Mouse (Mus musculus) cerebellum, adult 2 months (tissue): ENCODE results near the gene Olfr522. TPM values are rescaled to one million over a fixed set of nuclear protein-coding genes. Genes with fewer than 3 reads are reported as not detected.

ENCODE experiments used
- DNase-seq, 2 experiments: peaks; one replicate each; pipeline ENCODE4 v3.0.0; 2021
- H3K27ac ChIP-seq: fragments of 200-500 bp; 2 replicates; pipeline ENCODE4 v1.5.1; 2012; ENCODE audit warnings: low read length, control low read depth, inconsistent platforms; ENCODE audit not compliant: insufficient read depth
- H3K27me3 ChIP-seq: fragments of 200-500 bp; 2 replicates; pipeline ENCODE4 v1.6.1; 2012; ENCODE audit warnings: inconsistent platforms, mild to moderate bottlenecking, low read length, moderate library complexity; ENCODE audit not compliant: control insufficient read depth, insufficient read depth
- H3K4me1 ChIP-seq: fragments of 200-500 bp; 2 replicates; pipeline ENCODE4 v1.6.1; 2011; ENCODE audit warnings: low read length; ENCODE audit not compliant: control insufficient read depth, insufficient read depth
- H3K4me3 ChIP-seq: fragments of 200-500 bp; replicated peaks from 2 replicates; pipeline ENCODE3; 2011; ENCODE audit warnings: mild to moderate bottlenecking, low read depth, low read length, control low read depth; ENCODE audit not compliant: insufficient read depth
- CTCF ChIP-seq: fragments of 200-500 bp; IDR thresholded peaks from 2 replicates; pipeline ENCODE4 v1.5.1; 2011; ENCODE audit warnings: low read depth, mild to moderate bottlenecking, control low read depth, low read length, moderate library complexity, borderline replicate concordance; ENCODE audit not compliant: insufficient read depth
- POLR2A ChIP-seq: fragments of 200-500 bp; IDR thresholded peaks from 2 replicates; pipeline ENCODE4 v1.6.1; 2011; ENCODE audit warnings: low read length, control low read depth, borderline replicate concordance; ENCODE audit not compliant: insufficient read depth
- WGBS: fragments of 180-500 bp; shearing (Covaris S2); methylation state at CpG from one replicate; pipeline ENCODE4 v1.1.7; 2018; 5-methylcytosine and 5-hydroxymethylcytosine counted together
- polyA plus RNA-seq: library from polyadenylated mRNA; depleted of rRNA; stranded (reverse); fragments of >200 nt; gene quantifications from 2 replicates; pipeline ENCODE4 v1.2.3, GENCODE M21; 2012

Gene Olfr522
- polyA plus RNA-seq, 1 experiment: not detected

GRCm38 (mm10) chr7:140192851-140193250, 28.3 kb upstream of the Olfr522 start:
- WGBS: 78% methylated on average over 2 of the region's 2 CpGs
- H3K27ac ChIP-seq: no peak overlapping the region
- H3K27me3 ChIP-seq: no peaks in the 10 kb centered on the region
- DNase-seq: no peak
- H3K4me1 ChIP-seq: no peaks in the 10 kb centered on the region
- no peak for TF ChIP-seq POLR2A
- H3K4me3 ChIP-seq: no peak overlapping the region

DNA sequence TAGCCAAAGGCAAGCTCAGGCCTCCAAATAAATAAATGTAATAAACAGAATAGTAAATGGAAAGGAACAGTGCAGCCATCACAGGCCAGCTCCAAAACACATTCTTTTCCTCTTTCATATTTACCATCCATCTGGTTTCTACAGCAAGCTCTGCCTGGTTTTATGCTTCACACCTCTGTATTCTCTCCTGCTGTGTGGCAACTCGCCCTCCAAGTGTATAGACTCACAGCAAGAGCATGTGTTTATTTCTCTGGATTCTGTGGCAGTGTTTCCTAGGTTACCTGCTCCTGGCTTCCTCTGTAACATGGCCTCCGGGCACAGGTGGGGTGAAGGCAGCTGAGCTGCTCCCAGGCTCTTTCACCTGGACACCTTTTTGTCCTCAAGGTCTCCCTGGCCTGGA, 27.9 kb upstream of the Olfr522 start:
- WGBS: 50% methylated on average over 2 of the region's 2 CpGs
- DNase-seq: no peak
- Histone ChIP-seq H3K4me3 (no peak overlapping the region), H3K4me1 (no peaks in the 10 kb centered on the region), H3K27me3 (no peaks in the 10 kb centered on the region), H3K27ac (no peak overlapping the region)
- no peak for TF ChIP-seq CTCF
- no peak for TF ChIP-seq POLR2A

DNA sequence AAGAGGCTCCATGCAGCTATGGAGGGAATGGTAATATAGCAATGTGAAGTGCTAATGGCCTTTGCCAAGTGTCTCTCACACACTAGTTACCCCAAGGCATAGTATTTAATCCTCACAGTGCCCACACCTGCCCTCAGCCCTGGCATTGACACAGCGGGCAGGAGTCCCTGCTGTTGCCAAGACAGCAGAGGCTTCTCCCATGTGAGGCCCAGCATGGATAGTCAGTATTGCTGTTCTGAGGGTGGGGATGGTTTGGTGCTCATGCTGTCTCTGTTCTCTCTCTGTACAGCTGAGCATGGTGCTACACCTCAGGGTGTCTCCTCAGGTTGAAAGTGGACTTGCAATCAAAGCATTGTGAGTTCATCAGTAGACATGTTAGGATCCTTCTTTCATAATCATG, 25.9 kb upstream of the Olfr522 start:
- no peak for DNase-seq
- no peak for TF ChIP-seq CTCF
- no peak for TF ChIP-seq POLR2A
- Histone ChIP-seq H3K27ac (no peak overlapping the region), H3K4me1 (no peaks in the 10 kb centered on the region), H3K4me3 (no peak overlapping the region), H3K27me3 (no peaks in the 10 kb centered on the region)
- WGBS: 52% methylated on average over 1 of the region's 1 CpGs

GRCm38 (mm10) chr7:140188391-140189328, 24.1 kb upstream of the Olfr522 start:
- 63% methylated on average over 4 of the region's 4 CpGs for WGBS
- H3K4me1 ChIP-seq: no peaks in the 10 kb centered on the region

DNA sequence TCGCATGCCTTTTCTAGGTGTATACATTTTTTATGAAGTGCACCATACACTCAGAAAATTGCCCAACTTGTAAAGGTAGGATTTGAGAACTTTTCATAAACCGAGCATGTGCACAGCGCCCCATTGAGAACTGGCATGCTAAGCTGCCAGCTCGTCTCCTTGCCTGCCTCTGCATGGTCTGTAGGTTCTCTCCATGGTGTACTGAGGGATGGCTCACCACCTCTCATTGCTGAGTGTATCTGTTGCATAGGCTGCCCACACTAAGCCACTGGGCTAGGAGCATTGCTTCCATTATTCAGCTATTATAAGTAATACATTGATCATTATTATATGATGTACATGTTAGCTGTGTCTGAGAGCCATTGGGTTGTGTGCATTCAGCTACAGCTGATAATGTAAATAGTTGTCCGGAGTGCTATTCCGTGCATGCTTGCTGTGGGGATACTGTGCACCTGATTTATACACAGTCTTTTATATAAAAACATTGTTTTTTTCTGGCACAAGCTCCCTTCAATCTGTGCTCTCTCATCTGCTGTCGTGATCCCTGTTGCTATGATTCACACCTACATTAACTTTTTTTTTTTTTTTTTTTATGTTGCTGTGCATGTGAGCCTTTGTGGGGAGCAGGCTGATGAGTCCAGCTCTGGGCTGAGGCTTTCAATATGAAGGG, 23.3 kb upstream of the Olfr522 start:
- Histone ChIP-seq H3K4me1 (no peaks in the 10 kb centered on the region), H3K27me3 (no peaks in the 10 kb centered on the region), H3K4me3 (no peak overlapping the region), H3K27ac (no peak overlapping the region)
- 62% methylated on average over 7 of the region's 7 CpGs for WGBS
- DNase-seq: no peak
- TF ChIP-seq CTCF: no peak
- no peak for TF ChIP-seq POLR2A

More at GRCm38 (mm10) chr7:140188391-140189328, 24.1 kb upstream of the Olfr522 start:
- Histone ChIP-seq H3K27me3 (no peaks in the 10 kb centered on the region), H3K27ac (no peak overlapping the region), H3K4me3 (no peak overlapping the region)
- TF ChIP-seq CTCF (peak; percentile 25; the same call in 1 of the 2 replicates), POLR2A (no peak)
- DNase-seq: no peak

DNA sequence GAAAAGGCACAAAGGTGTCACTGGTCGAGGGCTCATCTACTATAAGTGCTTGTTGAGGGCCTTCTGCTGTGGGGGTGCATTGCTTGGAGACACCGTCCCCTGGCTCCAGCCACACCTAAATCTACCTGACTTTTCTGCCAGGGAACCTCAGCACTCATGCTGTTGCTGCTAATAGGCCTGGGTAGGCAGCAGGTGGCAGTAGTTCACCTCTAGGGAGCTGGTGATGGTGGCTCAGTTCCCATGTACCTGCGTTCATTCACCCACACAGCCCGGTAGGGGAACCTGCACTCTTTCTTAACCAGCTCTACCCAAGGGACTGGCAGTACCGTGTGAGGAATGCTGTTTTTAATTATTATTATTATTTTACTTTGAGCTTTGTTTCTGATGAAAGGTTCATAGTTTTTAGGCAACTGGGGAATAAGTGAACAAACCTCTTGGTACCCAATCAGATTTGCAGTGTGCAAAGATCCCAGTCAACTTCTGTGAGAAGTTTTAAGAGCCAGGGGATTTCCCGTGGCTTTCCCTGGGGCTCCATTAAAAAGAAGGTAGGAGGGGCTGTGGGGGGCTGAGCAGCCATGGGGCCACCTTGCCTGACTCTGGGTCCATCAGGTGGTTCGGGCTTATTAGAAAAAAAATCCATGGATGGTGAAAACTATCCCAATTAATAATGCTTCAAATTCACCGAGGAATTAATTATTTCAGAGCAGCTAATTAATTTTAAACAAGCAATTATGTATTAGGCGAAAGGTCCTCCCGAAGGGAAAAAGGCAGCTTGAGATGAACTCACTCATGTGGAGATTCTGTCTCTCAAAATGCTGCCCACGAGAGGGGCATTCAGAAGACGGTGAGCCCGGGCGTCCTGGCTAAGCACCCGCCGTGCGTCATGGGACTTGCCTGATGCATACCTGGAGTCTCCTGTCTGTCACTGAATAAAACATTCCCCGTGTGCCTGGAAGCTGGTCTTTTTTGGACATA, 22.4 kb upstream of the Olfr522 start:
- H3K4me3 ChIP-seq: no peak overlapping the region
- TF ChIP-seq POLR2A: no peak
- peak; percentile 15; the same call in 1 of the 2 replicates for TF ChIP-seq CTCF
- no peak overlapping the region for H3K27ac ChIP-seq
- 57% methylated on average over 18 of the region's 18 CpGs for WGBS
- H3K27me3 ChIP-seq: no peaks in the 10 kb centered on the region
- no peaks in the 10 kb centered on the region for H3K4me1 ChIP-seq
- no peak for DNase-seq

DNA sequence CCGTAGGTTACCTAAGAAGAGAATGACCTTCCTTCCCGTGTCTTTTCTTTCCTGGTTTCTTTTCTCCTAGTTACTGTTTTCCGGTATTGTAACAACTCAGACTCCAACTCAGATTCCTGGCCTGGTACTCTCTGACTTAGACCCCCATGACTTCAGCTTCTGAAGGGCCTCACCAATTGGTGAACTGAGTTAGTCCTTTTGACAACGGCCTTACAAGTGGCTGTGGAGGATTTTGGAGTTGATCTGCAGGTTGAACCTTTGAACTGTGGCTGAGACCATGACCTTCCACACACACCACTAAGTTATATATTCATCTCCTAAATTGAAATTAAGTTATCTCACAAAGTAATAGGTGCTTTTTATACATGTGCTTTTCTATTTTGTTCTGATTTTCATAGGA, 19.6 kb upstream of the Olfr522 start:
- Histone ChIP-seq H3K4me1 (no peaks in the 10 kb centered on the region), H3K4me3 (no peak overlapping the region), H3K27ac (no peak overlapping the region), H3K27me3 (no peaks in the 10 kb centered on the region)
- 88% methylated on average over 4 of the region's 4 CpGs for WGBS
- DNase-seq: no peak
- no peak for TF ChIP-seq POLR2A
- TF ChIP-seq CTCF: no peak
